Comparison of ENCODE assay signal across 11 mouse cellular contexts in the genomic region with DNA sequence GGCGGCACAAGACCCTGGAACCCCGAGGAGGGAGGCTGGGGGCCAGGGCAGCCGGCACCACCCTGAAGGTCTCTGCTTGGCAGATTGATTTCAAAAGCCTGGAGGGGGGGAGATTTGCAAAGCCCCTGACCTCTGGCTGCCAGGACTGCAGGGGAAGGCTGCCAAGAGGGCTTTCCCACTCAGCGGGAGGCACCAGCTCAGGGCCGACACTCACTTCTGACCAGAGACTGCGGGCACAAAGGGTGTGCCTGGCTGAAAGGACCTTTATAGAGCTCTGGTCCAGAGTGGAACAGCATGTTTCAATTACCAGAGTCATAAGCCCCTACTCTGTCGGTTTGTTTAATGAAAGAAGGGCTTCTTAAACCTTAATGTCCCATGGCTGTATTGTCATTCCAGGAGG. TPM values are rescaled to one million over a fixed set of nuclear protein-coding genes. Genes with fewer than 3 reads are reported as not detected.
DNase-seq lines count a peak whose midpoint lies in the region; ATAC-seq and TF ChIP-seq lines count a peak whose summit lies in the region.
"Had no signal": no experiment of that assay in that cellular context is flagged by ENCODE, and none has a peak within 500 bp of the region (broad histone marks: within the 10 kb centered on the region; RNA-seq: fewer than 3 reads in every experiment).

No protein-coding gene starts in this region.

- H3K27me3 ChIP-seq in lung, embryonic 14.5 days (ENCODE audit: insufficient read depth, low read length): no peaks in the 10 kb centered on the region; the same call in 1 of the 2 replicates
- H3K27me3 ChIP-seq in embryonic facial prominence, embryonic 11.5 days (ENCODE audit: control insufficient read depth, insufficient read depth, low read length): no peaks in the 10 kb centered on the region
- no peaks in the 10 kb centered on the region for H3K27me3 ChIP-seq in hindbrain, postnatal 0 days (ENCODE audit: insufficient read depth, low read length)
- peaks cover 24% of the 10 kb centered on the region for H3K27me3 ChIP-seq in neural tube, embryonic 13.5 days

- H3K36me3 ChIP-seq in lung, embryonic 14.5 days (ENCODE audit: insufficient read depth): no peaks in the 10 kb centered on the region
- no peaks in the 10 kb centered on the region for H3K36me3 ChIP-seq in embryonic facial prominence, embryonic 11.5 days (replicated peaks; ENCODE audit: control insufficient read depth, insufficient read depth, low read depth, low read length)
- H3K36me3 ChIP-seq in hindbrain, postnatal 0 days (ENCODE audit: insufficient read depth, low read length): no peaks in the 10 kb centered on the region
- H3K36me3 ChIP-seq in neural tube, embryonic 13.5 days: 0 out of 2 replicates have a peak, but pooled peaks cover 1% of the 10 kb centered on the region
- H3K36me3 ChIP-seq: intestine, embryonic 15.5 days; liver, embryonic 15.5 days had no signal

- no peak overlapping the region for H3K4me2 ChIP-seq in lung, embryonic 14.5 days
- no peak overlapping the region; the same call in 1 of the 2 replicates for H3K4me2 ChIP-seq in embryonic facial prominence, embryonic 11.5 days (ENCODE audit: low read depth, low read length)
- no peak overlapping the region for H3K4me2 ChIP-seq in hindbrain, postnatal 0 days (ENCODE audit: low read depth, low read length)
- peak overlapping the region; percentile 22; the same call in 1 of the 2 replicates for H3K4me2 ChIP-seq in neural tube, embryonic 13.5 days
- H3K4me2 ChIP-seq: intestine, embryonic 15.5 days; liver, embryonic 15.5 days had no signal

- ATAC-seq in lung, embryonic 14.5 days (ENCODE audit: insufficient read depth): no peak; the same call in 1 of the 2 replicates
- ATAC-seq in embryonic facial prominence, embryonic 11.5 days (replicated peaks; ENCODE audit: insufficient number of reproducible peaks, low FRiP score, low TSS enrichment, low read depth): no peak
- peak; percentile 40; the same call in 1 of the 2 replicates for ATAC-seq in hindbrain, postnatal 0 days
- peak; percentile 24; the same call in 1 of the 2 replicates for ATAC-seq in neural tube, embryonic 13.5 days (ENCODE audit: low read depth)
- ATAC-seq: intestine, embryonic 15.5 days had no signal

- TF ChIP-seq CTCF in lung, embryonic 14.5 days (IDR thresholded peaks at IDR 0.05; ENCODE audit: low read depth): no peak
- no peak for TF ChIP-seq CTCF in hindbrain, postnatal 0 days (IDR thresholded peaks at IDR 0.05; ENCODE audit: low read depth)

- WGBS in lung, embryonic 14.5 days: 8% methylated on average over 7 of the region's 7 CpGs
- WGBS in embryonic facial prominence, embryonic 11.5 days: 10% methylated on average over 7 of the region's 7 CpGs
- WGBS in hindbrain, postnatal 0 days: 24% methylated on average over 7 of the region's 7 CpGs
- 6% methylated on average over 7 of the region's 7 CpGs for WGBS in neural tube, embryonic 13.5 days

- no peak overlapping the region for H3K4me3 ChIP-seq in lung, embryonic 14.5 days (ENCODE audit: low read depth, low read length)
- H3K4me3 ChIP-seq in embryonic facial prominence, embryonic 11.5 days (ENCODE audit: low read depth, low read length): no peak overlapping the region
- no peak overlapping the region for H3K4me3 ChIP-seq in hindbrain, postnatal 0 days (ENCODE audit: low read length)
- no peak overlapping the region for H3K4me3 ChIP-seq in neural tube, embryonic 13.5 days
- H3K4me3 ChIP-seq: erythroblast, embryonic 14.5 days; intestine, embryonic 15.5 days; liver, embryonic 15.5 days had no signal

- H3K4me1 ChIP-seq in lung, embryonic 14.5 days (ENCODE audit: insufficient read depth): peaks cover 13% of the 10 kb centered on the region
- H3K4me1 ChIP-seq in embryonic facial prominence, embryonic 11.5 days (ENCODE audit: control insufficient read depth, insufficient read depth, low read length): peaks cover 19% of the 10 kb centered on the region
- no peaks in the 10 kb centered on the region; the same call in 1 of the 2 replicates for H3K4me1 ChIP-seq in hindbrain, postnatal 0 days (ENCODE audit: insufficient read depth, low read length)
- H3K4me1 ChIP-seq in neural tube, embryonic 13.5 days (replicated peaks): peaks cover 28% of the 10 kb centered on the region
- H3K4me1 ChIP-seq: liver, embryonic 15.5 days had no signal

- H3K9ac ChIP-seq in lung, embryonic 14.5 days: no peak overlapping the region
- H3K9ac ChIP-seq in embryonic facial prominence, embryonic 11.5 days (replicated peaks; ENCODE audit: low read length): no peak overlapping the region
- no peak overlapping the region for H3K9ac ChIP-seq in hindbrain, postnatal 0 days (replicated peaks; ENCODE audit: low read length)
- no peak overlapping the region for H3K9ac ChIP-seq in neural tube, embryonic 13.5 days
- H3K9ac ChIP-seq: intestine, embryonic 15.5 days; liver, embryonic 15.5 days had no signal

- H3K27ac ChIP-seq in lung, embryonic 14.5 days (ENCODE audit: low read depth): no peak overlapping the region
- peak overlapping the region; percentile 57 for H3K27ac ChIP-seq in embryonic facial prominence, embryonic 11.5 days (replicated peaks; ENCODE audit: low read depth, low read length)
- H3K27ac ChIP-seq in hindbrain, postnatal 0 days: no peak overlapping the region
- no peak overlapping the region for H3K27ac ChIP-seq in neural tube, embryonic 13.5 days (replicated peaks)
- H3K27ac ChIP-seq: intestine, embryonic 15.5 days; liver, embryonic 15.5 days had no signal

- H3K9me3 ChIP-seq in lung, embryonic 14.5 days (ENCODE audit: low read depth, low read length): no peaks in the 10 kb centered on the region
- H3K9me3 ChIP-seq in embryonic facial prominence, embryonic 11.5 days (replicated peaks; ENCODE audit: control insufficient read depth, low read length): no peaks in the 10 kb centered on the region
- no peaks in the 10 kb centered on the region for H3K9me3 ChIP-seq in hindbrain, postnatal 0 days (ENCODE audit: low read length)
- H3K9me3 ChIP-seq in neural tube, embryonic 13.5 days: no peaks in the 10 kb centered on the region
- H3K9me3 ChIP-seq: intestine, embryonic 15.5 days; liver, embryonic 15.5 days had no signal

- peak; percentile 46 for DNase-seq in lung, embryonic 14.5 days
- DNase-seq in lung, postnatal 25 days (ENCODE audit: low spot score): no peak
- DNase-seq in embryonic facial prominence, embryonic 11.5 days (ENCODE audit: low spot score): peak; percentile 62
- peak; percentile 69 for DNase-seq in hindbrain, postnatal 0 days (ENCODE audit: low spot score)
- no peak for DNase-seq in thymus, adult 18-20 months
- DNase-seq in urinary bladder, postnatal 14 days (ENCODE audit: low spot score): no peak
- DNase-seq in layer of hippocampus, adult 9-10 months (ENCODE audit: low spot score): no peak

RNA-seq across cellular contexts. Expression of a gene that starts 46.7 kb away (rescaled TPM):
- polyA plus RNA-seq in lung, embryonic 14.5 days (2014; fragmentation: Nextera tagmentation; extraction: Ambion mirVana): 4.1 and 6.0 TPM in 2 replicates
- 30.2 and 32.8 TPM in 2 replicates for polyA plus RNA-seq in embryonic facial prominence, embryonic 11.5 days (2014; fragmentation: Nextera tagmentation; extraction: Ambion mirVana)
- total RNA-seq in hindbrain, postnatal 0 days (2014; rRNA removed): 13.4 TPM in 2 replicates
- 3.2 and 3.3 TPM in 2 replicates for polyA plus RNA-seq in hindbrain, postnatal 0 days (2015; fragmentation: Nextera tagmentation; extraction: Ambion mirVana)
- polyA plus RNA-seq in neural tube, embryonic 13.5 days (2015; fragmentation: Nextera tagmentation; extraction: Ambion mirVana): 18.1 and 19.2 TPM in 2 replicates
- polyA plus RNA-seq: erythroblast, embryonic 14.5 days had no signal

Comparison
In these comparisons a context has a peak if more than half of its experiments do, and no peak if none do; other contexts are left out.
1. DNase-seq: peak in lung, embryonic 14.5 days (single experiment), embryonic facial prominence, embryonic 11.5 days (single experiment) and hindbrain, postnatal 0 days (single experiment); none in lung, postnatal 25 days (single experiment), thymus, adult 18-20 months (0 of 2), urinary bladder, postnatal 14 days (single experiment) and layer of hippocampus, adult 9-10 months (single experiment).
2. ATAC-seq: peak in hindbrain, postnatal 0 days (single experiment) and neural tube, embryonic 13.5 days (single experiment); none in lung, embryonic 14.5 days (single experiment) and embryonic facial prominence, embryonic 11.5 days (single experiment).